Mouse (Mus musculus): Measurements from ENCODE around the gene Gp1ba. TPM values are rescaled to one million over a fixed set of nuclear protein-coding genes. Genes with fewer than 3 reads are reported as not detected.

Gene Gp1ba
- total and polyA plus RNA-seq, 3 experiments = 0.25 to 0.84 TPM; not detected in 1

GRCm38 (mm10) chr11:70656456-70656927 lies 17.6 kb downstream of the Gp1ba start:
- no peak for TF ChIP-seq CTCF (conservative IDR thresholded peaks at IDR 0.05 in 1 of 2, IDR thresholded peaks at IDR 0.05 in 1 of 2; ENCODE audit: low read depth in 2 of 2, low read length in 2 of 2)
- 0 out of 2 replicates have a peak, but pooled peaks have one; percentile 15 for TF ChIP-seq MYC (IDR thresholded peaks at IDR 0.05; ENCODE audit: low read depth, low read length)
- peak; percentile 74 for TF ChIP-seq BHLHE40 (IDR thresholded peaks at IDR 0.05; ENCODE audit: low read depth, low read length)
- TF ChIP-seq CHD1 (IDR thresholded peaks at IDR 0.05; ENCODE audit: low read depth, low read length) = 0 out of 2 replicates have a peak, but pooled peaks have one; percentile 18
- TF ChIP-seq RAD21 (IDR thresholded peaks at IDR 0.05; ENCODE audit: low read depth, low read length) = no peak
- no peak for TF ChIP-seq POLR2A (IDR thresholded peaks at IDR 0.05; ENCODE audit: low read depth, low read length)
- no peak for TF ChIP-seq JUN (IDR thresholded peaks at IDR 0.05; ENCODE audit: insufficient read depth, low read depth, low read length)
- peak; percentile 76 for TF ChIP-seq MAX (IDR thresholded peaks at IDR 0.05; ENCODE audit: low read length)
- TF ChIP-seq ELF1 (IDR thresholded peaks at IDR 0.05; ENCODE audit: low read depth, low read length) = no peak
- no peak for TF ChIP-seq USF1 (IDR thresholded peaks at IDR 0.05; ENCODE audit: low read depth, low read length)
- Histone ChIP-seq H3K27ac (ENCODE audit: insufficient read depth, low read depth) (peak overlapping the region; percentile 95; the same call in 1 of the 2 replicates), H3K4me1 (ENCODE audit: control insufficient read depth in 1 of 2, insufficient read depth in 2 of 2) (peaks cover 7 to 36% of the 10 kb centered on the region in 2 experiments), H3K36me3 (replicated peaks in 1 of 2; ENCODE audit: control insufficient read depth in 1 of 2, insufficient read depth in 1 of 2, low read length in 1 of 2) (peaks cover 13 to 46% of the 10 kb centered on the region in 2 experiments), H3K79me2 (replicated peaks; ENCODE audit: control insufficient read depth, extremely low read depth, insufficient read depth, poor library complexity, severe bottlenecking) (peaks cover 29% of the 10 kb centered on the region), H3K4me3 (replicated peaks in 1 of 3; ENCODE audit: low read depth in 2 of 3, low read length in 2 of 3, poor library complexity in 1 of 3) (peak overlapping the region; percentile 30 to 78 (median 65)), H3K4me2 (ENCODE audit: insufficient read depth, low read depth, poor library complexity, severe bottlenecking) (peak overlapping the region; percentile 62; the same call in 1 of the 2 replicates), H3K27me3 (replicated peaks) (no peaks in the 10 kb centered on the region), H3K9me3 (replicated peaks; ENCODE audit: low read length) (no peaks in the 10 kb centered on the region), H3K9ac (ENCODE audit: insufficient read depth, low read depth) (peak overlapping the region; percentile 90)
- dilution Hi-C loops (cut with MboI; ENCODE audit: extremely low pct_ligation_motif_present, extremely low pct_unique_long_range_greater_than_20kb, low sequenced_read_pairs) = no loop called here
- in situ Hi-C loops (cut with MboI; ENCODE audit: low pct_ligation_motif_present, low pct_unique_long_range_greater_than_20kb, low sequenced_read_pairs) = no loop called here
- DNase-seq (ENCODE audit: extremely low read depth) = peak; percentile 41

- H3K27ac ChIP-seq (ENCODE audit: insufficient read depth, low read depth) = peak within 1 kb of the TSS; percentile 95
- no peaks in the 10 kb centered on the region for H3K27me3 ChIP-seq (replicated peaks)
- no peaks in the 10 kb centered on the region for H3K9me3 ChIP-seq (replicated peaks; ENCODE audit: low read length)
- H3K4me2 ChIP-seq (ENCODE audit: insufficient read depth, low read depth, poor library complexity, severe bottlenecking) = peak within 1 kb of the TSS; percentile 62
- no peak for DNase-seq (ENCODE audit: extremely low read depth)
- TF ChIP-seq SIN3A (IDR thresholded peaks at IDR 0.05; ENCODE audit: low read length) (no peak), TBP (conservative IDR thresholded peaks at IDR 0.05; ENCODE audit: low read depth, low read length) (no peak), MXI1 (IDR thresholded peaks at IDR 0.05; ENCODE audit: low read depth, low read length) (no peak), TCF12 (IDR thresholded peaks at IDR 0.05; ENCODE audit: low read depth, low read length) (no peak), MYC (IDR thresholded peaks at IDR 0.05; ENCODE audit: low read depth, low read length) (no peak), EP300 (IDR thresholded peaks at IDR 0.05; ENCODE audit: low read length) (no peak), IRF4 (IDR thresholded peaks at IDR 0.05; ENCODE audit: low read depth, low read length) (no peak), MAFK (IDR thresholded peaks at IDR 0.05; ENCODE audit: insufficient replicate concordance, low read length) (no peak)
- H3K36me3 ChIP-seq (replicated peaks in 1 of 2; ENCODE audit: control insufficient read depth in 1 of 2, insufficient read depth in 1 of 2, low read length in 1 of 2) = peaks cover 14 to 46% of the 10 kb centered on the region in 2 experiments
- peak within 1 kb of the TSS; percentile 30 to 78 (median 65) for H3K4me3 ChIP-seq (replicated peaks in 1 of 3; ENCODE audit: low read depth in 2 of 3, low read length in 2 of 3, poor library complexity in 1 of 3)
- dilution Hi-C loops (cut with MboI; ENCODE audit: extremely low pct_ligation_motif_present, extremely low pct_unique_long_range_greater_than_20kb, low sequenced_read_pairs) (no loop called here), in situ Hi-C loops (cut with MboI; ENCODE audit: low pct_ligation_motif_present, low pct_unique_long_range_greater_than_20kb, low sequenced_read_pairs) (no loop called here)
- H3K79me2 ChIP-seq (replicated peaks; ENCODE audit: control insufficient read depth, extremely low read depth, insufficient read depth, poor library complexity, severe bottlenecking) = peaks cover 24% of the 10 kb centered on the region
- peak within 1 kb of the TSS; percentile 90 for H3K9ac ChIP-seq (ENCODE audit: insufficient read depth, low read depth)
- peaks cover 7 to 32% of the 10 kb centered on the region in 2 experiments for H3K4me1 ChIP-seq (ENCODE audit: control insufficient read depth in 1 of 2, insufficient read depth in 2 of 2)
These were observed 18.0 kb downstream of the Gp1ba start, which contains the start of gene Eno3 for GRCm38 (mm10) chr11:70656964-70657363. TSS of gene Eno3 (plus strand) at chr11:70657202.

Measured in CH12.LX (cell line).